ENCODE assay signal across 17 mouse cellular contexts in the genomic region with DNA sequence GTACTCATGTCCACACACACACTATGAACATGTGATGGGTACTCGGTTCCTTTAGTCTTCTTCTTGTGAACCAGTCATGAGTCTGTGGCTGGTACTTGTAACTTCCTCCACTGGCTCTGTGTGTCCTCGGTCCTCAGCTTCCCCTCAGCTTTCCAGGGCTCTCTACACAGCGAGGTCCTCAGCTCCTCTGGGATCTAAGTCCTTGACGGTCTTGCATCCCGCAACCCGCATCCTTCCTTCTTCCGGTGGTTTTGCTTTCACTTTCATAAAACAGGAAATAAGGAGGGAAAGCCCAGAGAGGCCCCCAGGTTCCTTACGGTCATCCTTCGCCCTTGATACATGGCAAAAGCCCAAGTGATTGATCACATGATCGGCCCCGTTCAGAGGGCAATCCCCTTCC. TPM values are rescaled to one million over a fixed set of nuclear protein-coding genes. Genes with fewer than 3 reads are reported as not detected.
DNase-seq lines count a peak whose midpoint lies in the region; ATAC-seq and TF ChIP-seq lines count a peak whose summit lies in the region.
"Had no signal": no experiment of that assay in that cellular context is flagged by ENCODE, and none has a peak within 500 bp of the region (broad histone marks: within the 10 kb centered on the region; RNA-seq: fewer than 3 reads in every experiment).

No protein-coding gene starts in this region.

- H3K4me3 ChIP-seq in CH12.LX (replicated peaks in 1 of 3; ENCODE audit: low read depth in 2 of 3, low read length in 2 of 3, poor library complexity in 1 of 3) = peak overlapping the region; percentile 18 to 54 (median 44)
- H3K4me3 ChIP-seq in bone marrow macrophage, adult 2 months (ENCODE audit: insufficient read depth, low read length) = peak overlapping the region; percentile 8; the same call in 1 of the 2 replicates
- peak overlapping the region; percentile 76 for H3K4me3 ChIP-seq in megakaryocyte, embryonic 14.5 days (replicated peaks)
- H3K4me3 ChIP-seq in layer of hippocampus, adult 2 months = no peak overlapping the region
- no peak overlapping the region for H3K4me3 ChIP-seq in hindbrain, embryonic 14.5 days (replicated peaks; ENCODE audit: low read length)
- H3K4me3 ChIP-seq: embryonic facial prominence, embryonic 10.5 days; forebrain, embryonic 10.5 days; limb, embryonic 13.5 days; midbrain, embryonic 12.5 days; neural tube, embryonic 12.5 days had no signal

- 88% methylated on average over 11 of the region's 11 CpGs for WGBS in hindbrain, embryonic 14.5 days

- dilution Hi-C loops in CH12.LX (cut with MboI; ENCODE audit: extremely low pct_ligation_motif_present, extremely low pct_unique_long_range_greater_than_20kb, low sequenced_read_pairs) = no loop called here

- in situ Hi-C loops in CH12.LX (cut with MboI; ENCODE audit: low pct_ligation_motif_present, low pct_unique_long_range_greater_than_20kb, low sequenced_read_pairs) = no loop called here

- no peak for TF ChIP-seq CTCF in CH12.LX (conservative IDR thresholded peaks at IDR 0.05 in 1 of 2, IDR thresholded peaks at IDR 0.05 in 1 of 2; ENCODE audit: low read depth in 2 of 2, low read length in 2 of 2)
- no peak for TF ChIP-seq CTCF in bone marrow macrophage, adult 2 months (IDR thresholded peaks at IDR 0.05; ENCODE audit: low read depth, low read length)
- TF ChIP-seq CTCF in layer of hippocampus, adult 2 months (conservative IDR thresholded peaks at IDR 0.05) = no peak

- ATAC-seq in hindbrain, embryonic 14.5 days (ENCODE audit: low FRiP score) = no peak

- TF ChIP-seq EP300 in CH12.LX (IDR thresholded peaks at IDR 0.05; ENCODE audit: low read length) = no peak

- peak overlapping the region; percentile 58 for H3K9ac ChIP-seq in CH12.LX (ENCODE audit: insufficient read depth, low read depth)
- H3K9ac ChIP-seq in hindbrain, embryonic 14.5 days = no peak overlapping the region
- H3K9ac ChIP-seq: limb, embryonic 13.5 days; midbrain, embryonic 12.5 days; neural tube, embryonic 12.5 days had no signal

- peak overlapping the region; percentile 79 for H3K4me2 ChIP-seq in CH12.LX (ENCODE audit: insufficient read depth, low read depth, poor library complexity, severe bottlenecking)
- H3K4me2 ChIP-seq in hindbrain, embryonic 14.5 days (replicated peaks) = no peak overlapping the region
- H3K4me2 ChIP-seq: limb, embryonic 13.5 days; midbrain, embryonic 12.5 days; neural tube, embryonic 12.5 days had no signal

- no peaks in the 10 kb centered on the region for H3K36me3 ChIP-seq in CH12.LX (replicated peaks in 1 of 2; ENCODE audit: control insufficient read depth in 1 of 2, insufficient read depth in 1 of 2, low read length in 1 of 2)
- no peaks in the 10 kb centered on the region for H3K36me3 ChIP-seq in megakaryocyte, embryonic 14.5 days (replicated peaks; ENCODE audit: low read length)
- H3K36me3 ChIP-seq in hindbrain, embryonic 14.5 days (replicated peaks; ENCODE audit: control insufficient read depth, insufficient read depth) = no peaks in the 10 kb centered on the region
- H3K36me3 ChIP-seq: embryonic facial prominence, embryonic 10.5 days; forebrain, embryonic 10.5 days; G1E; limb, embryonic 13.5 days; midbrain, embryonic 12.5 days; neural tube, embryonic 12.5 days had no signal

- H3K27me3 ChIP-seq in CH12.LX (replicated peaks) = no peaks in the 10 kb centered on the region
- H3K27me3 ChIP-seq in megakaryocyte, embryonic 14.5 days (replicated peaks) = peaks cover 4% of the 10 kb centered on the region
- no peaks in the 10 kb centered on the region for H3K27me3 ChIP-seq in hindbrain, embryonic 14.5 days (ENCODE audit: control insufficient read depth, insufficient read depth, low read length)
- H3K27me3 ChIP-seq: limb, embryonic 13.5 days; midbrain, embryonic 12.5 days; neural tube, embryonic 12.5 days had no signal

- no peak overlapping the region for H3K27ac ChIP-seq in CH12.LX (ENCODE audit: insufficient read depth, low read depth)
- no peak overlapping the region for H3K27ac ChIP-seq in bone marrow macrophage, adult 2 months (ENCODE audit: insufficient read depth, low read depth, low read length)
- no peak overlapping the region for H3K27ac ChIP-seq in layer of hippocampus, adult 2 months
- H3K27ac ChIP-seq in hindbrain, embryonic 14.5 days = no peak overlapping the region
- H3K27ac ChIP-seq: embryonic facial prominence, embryonic 10.5 days; forebrain, embryonic 10.5 days; limb, embryonic 13.5 days; midbrain, embryonic 12.5 days; neural tube, embryonic 12.5 days had no signal

- H3K79me2 ChIP-seq in CH12.LX (replicated peaks; ENCODE audit: control insufficient read depth, extremely low read depth, insufficient read depth, poor library complexity, severe bottlenecking) = no peaks in the 10 kb centered on the region

- TF ChIP-seq POLR2A in CH12.LX (IDR thresholded peaks at IDR 0.05; ENCODE audit: low read depth, low read length) = no peak
- no peak for TF ChIP-seq POLR2A in bone marrow macrophage, adult 2 months (IDR thresholded peaks at IDR 0.05; ENCODE audit: borderline replicate concordance, low read depth, low read length)

- peaks cover 11 to 36% of the 10 kb centered on the region in 2 experiments for H3K4me1 ChIP-seq in CH12.LX (ENCODE audit: control insufficient read depth in 1 of 2, insufficient read depth in 2 of 2)
- peaks cover 28% of the 10 kb centered on the region for H3K4me1 ChIP-seq in bone marrow macrophage, adult 2 months (ENCODE audit: control insufficient read depth, insufficient read depth, low read length)
- H3K4me1 ChIP-seq in megakaryocyte, embryonic 14.5 days = peaks cover 12% of the 10 kb centered on the region
- no peaks in the 10 kb centered on the region for H3K4me1 ChIP-seq in hindbrain, embryonic 14.5 days (replicated peaks; ENCODE audit: control insufficient read depth, insufficient read depth, low read length)
- H3K4me1 ChIP-seq: embryonic facial prominence, embryonic 10.5 days; forebrain, embryonic 10.5 days; limb, embryonic 13.5 days; neural tube, embryonic 12.5 days had no signal

- peak; percentile 6 for DNase-seq in kidney, postnatal 10 days
- DNase-seq in kidney, adult 8-10 months = no peak
- no peak for DNase-seq in CH12.LX (ENCODE audit: extremely low read depth)
- DNase-seq in layer of hippocampus, adult 2 months (ENCODE audit: low spot score in 2 of 2) = no peak
- DNase-seq in cerebellum, postnatal 36 days = no peak
- no peak for DNase-seq in hindbrain, embryonic 14.5 days (ENCODE audit: low spot score)
- DNase-seq: cerebellum, adult 11-12 months; heart, postnatal 14 days; retina, postnatal 1 day had no signal

- H3K9me3 ChIP-seq in CH12.LX (replicated peaks; ENCODE audit: low read length) = no peaks in the 10 kb centered on the region
- no peaks in the 10 kb centered on the region for H3K9me3 ChIP-seq in megakaryocyte, embryonic 14.5 days
- no peaks in the 10 kb centered on the region for H3K9me3 ChIP-seq in hindbrain, embryonic 14.5 days (ENCODE audit: control insufficient read depth, low read length)
- H3K9me3 ChIP-seq: embryonic facial prominence, embryonic 10.5 days; forebrain, embryonic 10.5 days; G1E; limb, embryonic 13.5 days; midbrain, embryonic 12.5 days; neural tube, embryonic 12.5 days had no signal

- no peak for TF ChIP-seq RAD21 in CH12.LX (IDR thresholded peaks at IDR 0.05; ENCODE audit: low read depth, low read length)

TF ChIP-seq in CH12.LX, 34 proteins besides CTCF, POLR2A, EP300 and RAD21:
- TF ChIP-seq CHD2 (IDR thresholded peaks at IDR 0.05; ENCODE audit: low read length) (0 out of 2 replicates have a peak, but pooled peaks have one; percentile 2), IRF4 (IDR thresholded peaks at IDR 0.05; ENCODE audit: low read depth, low read length) (peak; percentile 72), USF1 (IDR thresholded peaks at IDR 0.05; ENCODE audit: low read depth, low read length) (peak; percentile 43), UBTF (IDR thresholded peaks at IDR 0.05; ENCODE audit: low read depth, low read length) (no peak), BHLHE40 (IDR thresholded peaks at IDR 0.05; ENCODE audit: low read depth, low read length) (peak; percentile 20; the same call in 1 of the 2 replicates), USF2 (conservative IDR thresholded peaks at IDR 0.05; ENCODE audit: low read depth, low read length) (0 out of 2 replicates have a peak, but pooled peaks have one; percentile 29), ETS1 (conservative IDR thresholded peaks at IDR 0.05; ENCODE audit: low read depth, low read length) (peak; percentile 65), JUND (conservative IDR thresholded peaks at IDR 0.05; ENCODE audit: low read depth, low read length) (no peak), SIN3A (IDR thresholded peaks at IDR 0.05; ENCODE audit: low read length) (peak; percentile 11; the same call in 1 of the 2 replicates)

RNA-seq across cellular contexts. Expression of a gene that starts 28.7 kb away (rescaled TPM):
- total RNA-seq in CH12.LX (2012; rRNA removed) (16.3 and 16.4 TPM in 2 replicates), CH12.LX (2014; rRNA removed) (18.5 and 20.9 TPM in 2 replicates)
- 12.9 and 14.2 TPM in 2 replicates for polyA plus RNA-seq in CH12.LX (2012; ENCODE audit: insufficient read length, low read depth)
- polyA plus RNA-seq in bone marrow macrophage, adult 2 months (2012; ENCODE audit: insufficient read depth, insufficient read length, missing spikeins) = 8.0 and 11.4 TPM in 2 replicates
- 0.49 TPM in 1 of 2 replicates, not detected in the other for polyA plus RNA-seq in megakaryocyte, embryonic 14.5 days (2012; ENCODE audit: insufficient read depth, low replicate concordance)
- 1 to 10 TPM; 4.8 to 5.0 TPM for total RNA-seq in layer of hippocampus, adult 2 months (2021)
- 0.50 and 0.92 TPM in 2 replicates for polyA plus RNA-seq in hindbrain, embryonic 14.5 days (2014; fragmentation: Nextera tagmentation; extraction: Ambion mirVana)

RNA-seq across cellular contexts. Expression of a gene that starts 48.3 kb away (rescaled TPM):
- 15.2 and 23.7 TPM in 2 replicates for total RNA-seq in CH12.LX (2012; rRNA removed)
- total RNA-seq in CH12.LX (2014; rRNA removed) = 8.2 and 9.9 TPM in 2 replicates
- polyA plus RNA-seq in CH12.LX (2012; ENCODE audit: insufficient read length, low read depth) = 17.8 and 18.8 TPM in 2 replicates
- polyA plus RNA-seq in bone marrow macrophage, adult 2 months (2012; ENCODE audit: insufficient read depth, insufficient read length, missing spikeins) = 27.9 and 41.5 TPM in 2 replicates
- polyA plus RNA-seq in megakaryocyte, embryonic 14.5 days (2012; ENCODE audit: insufficient read depth, low replicate concordance) = 62.6 and 98.0 TPM in 2 replicates
- total RNA-seq in layer of hippocampus, adult 2 months (2021) = 10 to 100 TPM; 40.9 to 41.6 TPM
- 73.7 and 86.5 TPM in 2 replicates for polyA plus RNA-seq in hindbrain, embryonic 14.5 days (2014; fragmentation: Nextera tagmentation; extraction: Ambion mirVana)

Comparison
In these comparisons a context has a peak if more than half of its experiments do, and no peak if none do; other contexts are left out.
1. H3K4me3 ChIP-seq: peak in CH12.LX (3 of 3), bone marrow macrophage, adult 2 months (single experiment) and megakaryocyte, embryonic 14.5 days (single experiment); none in layer of hippocampus, adult 2 months (single experiment) and hindbrain, embryonic 14.5 days (single experiment).